Mouse (Mus musculus): Measurements from ENCODE around the gene Ap3s2. TPM values are rescaled to one million over a fixed set of nuclear protein-coding genes. Genes with fewer than 3 reads are reported as not detected.

Gene Ap3s2
- total RNA-seq, 2 experiments from 2014 or later: 17.1 to 24.9 TPM

DNA sequence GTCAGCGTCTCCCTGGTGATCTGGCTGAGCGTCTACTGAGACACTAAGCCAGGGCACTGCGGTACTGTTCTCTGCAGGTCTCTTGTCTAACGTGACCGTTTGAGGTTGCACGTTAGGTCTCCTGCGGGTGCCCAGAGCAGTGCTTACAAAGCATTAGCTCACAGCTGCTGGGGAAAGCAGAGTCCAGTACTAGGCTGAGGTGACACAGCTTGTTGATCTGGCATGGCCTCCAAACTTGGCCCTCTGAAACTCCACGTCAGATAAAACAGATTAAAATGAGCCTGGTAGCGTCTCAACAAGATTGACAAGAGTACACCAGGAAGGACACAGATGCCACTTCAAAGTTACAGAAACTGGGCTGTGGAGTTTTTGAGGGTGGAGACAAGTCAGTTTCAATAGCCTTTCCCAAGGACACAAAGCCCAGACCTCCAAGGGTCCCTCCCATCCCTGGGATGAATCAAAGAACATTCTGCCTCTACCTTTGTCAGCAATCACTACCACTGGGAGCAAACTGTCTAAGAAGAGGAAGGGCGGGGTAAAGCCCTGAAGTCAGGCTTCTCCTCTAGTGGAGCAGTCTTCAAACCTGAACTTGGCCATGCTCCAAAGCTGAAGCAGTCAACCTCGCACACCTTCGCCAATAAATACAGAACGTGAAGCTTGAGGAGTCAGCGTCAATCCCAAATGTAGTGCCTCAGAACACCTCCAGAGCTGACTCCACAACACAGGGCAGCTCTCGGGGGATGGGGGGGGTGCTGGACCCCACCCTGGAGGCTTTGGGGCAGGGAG, 29.8 kb downstream of the Ap3s2 start:
- no peak for DNase-seq (ENCODE audit: low spot score)

- DNase-seq (ENCODE audit: low spot score): no peak
Measured at GRCm38 (mm10) chr7:79888603-79889002, 31.8 kb downstream of the Ap3s2 start.

DNA sequence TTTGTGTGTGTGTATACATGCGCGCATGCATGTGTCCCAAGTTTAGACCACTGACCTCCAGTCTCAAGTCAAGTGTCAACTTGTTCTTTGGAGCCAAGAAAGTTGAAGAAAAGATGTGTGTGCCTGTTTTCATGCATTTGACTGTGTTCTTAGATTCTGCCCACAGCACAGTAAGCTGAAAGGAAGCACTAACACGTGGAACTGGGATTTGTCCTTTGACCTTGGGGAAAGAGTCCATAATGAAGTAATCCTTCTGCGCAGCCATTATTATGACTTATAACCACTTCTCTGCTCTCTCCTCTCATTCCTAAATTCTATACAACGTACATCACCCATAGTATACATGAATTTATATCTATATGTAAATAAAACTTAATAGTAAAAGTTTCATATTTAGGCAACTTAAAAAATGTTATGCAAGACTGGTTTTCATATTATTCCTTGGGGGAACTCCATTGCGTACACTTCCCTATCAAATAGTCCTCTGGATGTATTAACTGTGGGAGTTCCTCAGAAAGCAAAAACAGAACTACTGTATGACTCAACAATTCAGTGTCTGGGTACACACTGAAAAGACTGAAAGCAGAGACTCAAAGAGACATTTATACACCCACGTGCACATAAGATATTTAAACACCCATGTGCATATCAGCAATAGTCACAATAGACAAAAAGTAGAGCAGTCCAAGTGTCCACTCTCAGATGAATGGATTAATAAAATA, 36.7 kb downstream of the Ap3s2 start:
- no peak for DNase-seq (ENCODE audit: low spot score)

DNA sequence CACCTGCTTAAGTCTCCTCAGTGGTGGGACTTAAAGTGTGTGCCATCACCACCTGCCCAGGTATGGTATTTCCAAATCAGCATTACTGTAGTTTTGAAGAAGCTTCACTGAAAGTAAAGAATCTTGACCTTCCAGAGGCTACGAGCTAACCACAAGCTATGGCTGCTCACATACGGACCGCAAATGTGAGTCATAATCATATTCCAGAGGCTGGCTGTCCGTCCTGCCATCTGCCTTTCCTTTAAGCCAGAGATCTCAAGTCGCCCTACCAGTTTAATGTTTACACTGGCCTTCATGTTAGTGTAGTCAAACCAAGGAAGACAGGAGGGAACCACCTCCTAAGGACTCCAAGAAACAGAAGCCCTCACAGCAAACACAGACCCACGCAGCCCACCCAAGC, 38.5 kb downstream of the Ap3s2 start:
- no peak for DNase-seq (ENCODE audit: low spot score)

GRCm38 (mm10) chr7:79880998-79881397, 39.5 kb downstream of the Ap3s2 start:
- DNase-seq (ENCODE audit: low spot score): peak; percentile 44

- DNase-seq (ENCODE audit: low spot score): no peak
Measured at GRCm38 (mm10) chr7:79880033-79880432, 40.4 kb downstream of the Ap3s2 start.

DNA sequence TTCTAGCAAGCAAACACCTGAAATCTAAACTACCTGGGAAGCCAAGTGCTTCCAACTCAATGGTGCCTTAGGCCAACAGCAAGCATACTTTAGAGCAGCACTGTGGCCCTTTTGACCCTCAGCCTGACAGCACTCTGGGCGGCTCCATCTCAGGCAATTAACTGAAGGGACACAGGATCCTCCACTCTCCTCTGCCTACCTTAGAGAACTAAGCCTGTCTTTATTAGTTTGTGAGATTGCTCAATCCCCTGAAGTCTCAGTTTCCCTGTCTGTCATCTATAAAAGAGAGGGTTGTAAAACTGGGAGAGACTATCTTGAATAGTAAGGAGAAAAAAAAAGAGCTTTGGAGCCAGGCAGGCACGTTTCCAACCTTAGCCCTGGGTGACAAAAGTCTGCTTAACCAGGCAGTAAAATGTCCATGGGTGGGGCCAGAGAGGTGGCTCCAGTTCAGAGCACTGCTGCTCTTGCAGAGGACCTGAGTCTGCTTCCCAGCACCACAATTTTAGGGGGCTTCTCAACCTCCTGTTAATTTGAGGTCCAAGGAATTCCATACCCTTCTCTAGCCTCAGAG, 41.9 kb downstream of the Ap3s2 start:
- no peak for DNase-seq (ENCODE audit: low spot score)

DNA sequence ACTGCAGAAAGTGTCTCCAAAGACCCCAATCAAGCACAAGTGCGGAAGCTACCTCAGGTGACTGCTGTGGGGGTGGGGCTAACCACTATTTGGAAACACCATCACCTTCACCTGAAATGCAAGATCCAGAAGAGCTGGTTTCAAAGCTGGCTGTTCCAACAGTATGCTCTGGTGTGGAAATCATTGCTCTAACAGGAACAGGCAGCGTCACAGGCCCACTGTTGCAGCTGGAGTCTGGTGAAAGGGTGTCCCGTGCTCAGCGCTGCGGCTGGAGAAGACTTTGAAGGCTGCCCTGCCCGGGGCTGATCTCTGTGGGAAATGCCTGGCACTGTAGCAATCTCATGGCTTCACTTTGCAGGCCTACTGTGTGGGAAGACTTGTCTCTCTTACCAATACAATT, 47.0 kb downstream of the Ap3s2 start:
- DNase-seq (ENCODE audit: low spot score): no peak

- no peak for DNase-seq (ENCODE audit: low spot score)
Measured at GRCm38 (mm10) chr7:79871797-79872345, 48.6 kb downstream of the Ap3s2 start.

- no peak for DNase-seq (ENCODE audit: low spot score)
Measured at GRCm38 (mm10) chr7:79869072-79869719, 51.3 kb downstream of the Ap3s2 start.

- DNase-seq (ENCODE audit: low spot score): no peak
Measured at GRCm38 (mm10) chr7:79868475-79868874, 52.0 kb downstream of the Ap3s2 start.

DNA sequence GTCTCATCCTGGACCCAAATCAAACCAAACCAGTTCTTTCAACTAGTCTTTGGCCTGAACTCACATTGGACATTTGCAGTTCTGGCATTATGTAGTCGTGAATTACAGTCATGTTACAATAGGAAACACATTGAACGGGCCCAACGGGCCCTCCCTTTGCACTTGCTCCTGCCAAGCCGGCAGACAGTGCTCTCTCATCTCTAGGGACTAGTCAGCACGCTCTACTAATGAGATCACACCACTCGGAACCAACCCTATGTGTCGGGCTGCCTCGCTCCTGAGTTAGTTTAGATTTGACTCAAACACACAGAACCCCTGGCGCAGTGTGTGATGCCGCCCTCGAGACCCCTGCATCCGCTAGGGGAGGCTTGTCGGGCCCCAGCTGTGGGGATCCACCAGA, 52.6 kb downstream of the Ap3s2 start:
- peak; percentile 51 for DNase-seq (ENCODE audit: low spot score)

DNA sequence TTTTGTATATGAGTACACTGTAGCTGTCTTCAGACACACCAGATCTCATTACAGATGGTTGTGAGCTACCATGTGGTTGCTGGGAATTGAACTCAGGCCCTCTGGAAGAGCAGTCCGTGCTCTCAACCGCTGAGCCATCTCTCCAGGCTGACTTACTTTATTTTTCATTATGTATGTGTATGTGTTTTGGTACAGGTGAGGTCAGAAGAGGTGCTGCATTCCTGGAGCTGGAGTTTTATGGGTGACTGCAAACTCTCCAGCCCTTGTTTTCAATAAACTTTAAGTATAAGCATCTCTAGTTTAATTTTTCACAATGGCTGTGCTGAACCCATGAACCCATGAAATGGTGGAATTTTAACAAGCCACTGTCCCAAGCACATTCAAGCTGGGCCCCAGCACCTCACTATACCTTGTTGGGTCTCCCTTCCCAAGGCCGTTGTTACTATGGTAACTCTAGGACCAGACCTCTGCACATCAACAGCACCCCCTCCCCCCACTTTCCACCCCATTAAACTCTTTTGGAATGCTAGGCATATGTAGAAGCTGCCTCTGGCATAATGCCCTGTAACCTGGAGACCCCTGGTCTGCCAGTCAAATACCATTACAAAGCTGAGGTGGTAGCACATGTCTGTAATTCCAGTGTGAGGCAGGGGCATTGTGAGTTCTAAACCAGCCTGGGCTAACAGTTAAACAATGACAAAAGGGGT, 54.0 kb downstream of the Ap3s2 start:
- DNase-seq (ENCODE audit: low spot score): no peak

- DNase-seq (ENCODE audit: low spot score): no peak
Measured at GRCm38 (mm10) chr7:79861794-79862193, 58.7 kb downstream of the Ap3s2 start.

DNA sequence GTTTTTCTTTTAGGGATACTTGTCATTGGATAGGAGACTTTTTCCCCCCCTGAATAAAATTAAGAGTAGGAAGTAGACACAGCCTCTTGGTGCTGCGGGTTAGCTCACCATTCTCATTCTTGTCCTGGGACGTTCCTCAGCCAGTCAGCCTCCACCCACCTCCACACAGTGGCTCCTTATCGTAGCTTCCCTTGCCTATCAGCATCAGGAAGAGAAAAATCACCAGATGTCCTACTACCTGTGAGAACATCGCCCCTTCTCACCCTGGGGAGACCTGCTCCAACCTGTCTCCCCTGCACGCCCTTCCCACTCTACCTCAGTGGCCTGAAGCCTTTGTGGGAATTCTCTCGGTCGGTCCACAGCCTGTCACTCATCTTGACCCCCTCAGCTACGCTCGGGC, 59.6 kb downstream of the Ap3s2 start, which contains the start of gene Anpep:
Gene Anpep (minus strand): TSS at position 249 of the 400 bp plus-strand sequence.
- DNase-seq (ENCODE audit: low spot score): no peak

- DNase-seq (ENCODE audit: low spot score): peak; percentile 25
Measured at GRCm38 (mm10) chr7:79858956-79859630, 61.4 kb downstream of the Ap3s2 start.

DNA sequence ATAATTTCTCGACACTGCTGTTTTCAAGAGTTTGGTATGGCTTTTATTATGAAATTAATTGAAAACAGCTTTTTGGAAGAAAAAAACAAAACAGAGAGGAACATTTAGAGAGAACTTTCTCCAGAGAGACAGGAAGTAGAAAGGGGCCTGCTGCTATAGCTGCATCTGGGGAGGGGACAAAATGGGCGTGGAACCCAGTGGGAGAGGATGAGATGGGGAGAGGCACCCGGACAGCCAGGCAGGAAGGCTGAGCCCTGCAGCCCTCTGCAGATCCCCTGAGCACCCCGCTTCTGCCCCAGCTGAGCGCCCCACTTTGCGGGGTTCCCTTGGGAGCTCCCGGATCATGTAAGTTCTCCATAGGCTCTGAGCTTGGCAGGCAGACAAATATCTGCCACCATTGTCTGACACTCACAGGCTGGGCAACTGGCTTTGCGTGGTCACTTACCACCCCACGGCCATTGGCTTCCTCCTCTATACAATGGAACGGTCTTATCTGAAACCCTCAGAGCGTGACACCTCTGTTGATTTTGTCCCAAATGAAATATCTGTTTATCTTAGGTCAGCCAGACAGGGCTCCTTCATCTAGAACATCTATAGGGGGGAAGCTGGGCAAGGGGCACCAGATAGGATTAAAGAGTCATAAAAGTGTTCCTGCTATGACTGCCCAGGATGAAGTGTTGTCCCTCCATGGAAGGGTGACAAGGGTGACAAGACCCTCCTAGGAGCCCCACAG, 62.1 kb downstream of the Ap3s2 start:
- peak; percentile 58 for DNase-seq (ENCODE audit: low spot score)

GRCm38 (mm10) chr7:79856305-79856704, 64.1 kb downstream of the Ap3s2 start:
- no peak for DNase-seq (ENCODE audit: low spot score)

Measured in gastrocnemius, adult 18-20 months (tissue).